Mouse (Mus musculus) liver, postnatal 0 days (tissue): ENCODE results near the gene Srsf5. TPM values are rescaled to one million over a fixed set of nuclear protein-coding genes. Genes with fewer than 3 reads are reported as not detected.

ENCODE experiments used
- ATAC-seq: fragments of 200-750 bp; cut with Nextera tagmentation; 2 replicates; pipeline ENCODE4 v1.8.0; 2017; ENCODE audit warnings: mild to moderate bottlenecking, moderate library complexity
- DNase-seq: peaks from one replicate; pipeline ENCODE4 v3.0.0-alpha.2; 2016
- H3K27ac ChIP-seq: fragments of 300-500 bp; sonication (generic); 2 replicates; pipeline ENCODE4 v1.5.1; 2014; ENCODE audit warnings: antibody characterized with exemption, moderate library complexity, mild to moderate bottlenecking, low read depth
- H3K27me3 ChIP-seq: fragments of 300-500 bp; sonication (generic); 2 replicates; pipeline ENCODE4 v1.6.1; 2014; ENCODE audit warnings: low read length, control low read depth, mixed read lengths; ENCODE audit not compliant: insufficient read depth
- H3K36me3 ChIP-seq: fragments of 300-500 bp; sonication (generic); replicated peaks from 2 replicates; pipeline ENCODE4 v1.6.1; 2014; ENCODE audit warnings: mild to moderate bottlenecking, control low read depth, low read length, moderate library complexity, mixed read lengths; ENCODE audit not compliant: insufficient read depth
- H3K4me1 ChIP-seq: fragments of 300-500 bp; sonication (generic); 2 replicates; pipeline ENCODE4 v1.6.1; 2014; ENCODE audit warnings: antibody characterized with exemption, mild to moderate bottlenecking, control low read depth; ENCODE audit not compliant: insufficient read depth
- H3K4me2 ChIP-seq: fragments of 300-500 bp; sonication (generic); 2 replicates; pipeline ENCODE4 v1.6.1; 2014; ENCODE audit warnings: low read depth, mild to moderate bottlenecking, low read length, moderate library complexity, mixed read lengths
- H3K4me3 ChIP-seq: fragments of 300-500 bp; sonication (generic); 2 replicates; pipeline ENCODE4 v1.5.1; 2014; ENCODE audit warnings: low read depth, low read length
- H3K9ac ChIP-seq: fragments of 300-500 bp; sonication (generic); replicated peaks from 2 replicates; pipeline ENCODE4 v1.6.1; 2014; ENCODE audit warnings: mild to moderate bottlenecking, moderate library complexity
- H3K9me3 ChIP-seq: fragments of 300-500 bp; sonication (generic); 2 replicates; pipeline ENCODE4 v1.6.1; 2016; ENCODE audit warnings: mild to moderate bottlenecking, control low read depth, low read length, mixed read lengths
- CTCF ChIP-seq: sonication (generic); IDR thresholded peaks from 2 replicates; pipeline ENCODE4 v1.5.1; 2016; ENCODE audit warnings: antibody characterized with exemption, low read depth
- EP300 ChIP-seq: IDR thresholded peaks from 2 replicates; pipeline ENCODE4 v1.6.1; 2016; ENCODE audit warnings: antibody characterized with exemption, low read depth, mild to moderate bottlenecking
- WGBS: fragments of 180-500 bp; shearing (Covaris S2); extraction: QIAGEN DNeasy Blood & Tissue Kit; methylation state at CpG from one replicate; pipeline ENCODE4 v1.1.7; 2014; ENCODE audit not compliant: insufficient replicate concordance; 5-methylcytosine and 5-hydroxymethylcytosine counted together
- polyA plus RNA-seq: library from polyadenylated mRNA; unstranded; fragments of >200 nt; fragmentation: Nextera tagmentation; extraction: Ambion mirVana; gene quantifications from 2 replicates; pipeline ENCODE4 v1.2.1, GENCODE M21; 2015

Srsf5 gene
- polyA plus RNA-seq, 1 experiment from 2014 or later: 270 TPM

GRCm38 (mm10) chr12:80951640-80952219, 6.4 kb downstream of the Srsf5 start:
- 86% methylated on average over 3 of the region's 3 CpGs for WGBS
- no peak for TF ChIP-seq CTCF
- TF ChIP-seq EP300: no peak
- Histone ChIP-seq H3K4me3 (no peak overlapping the region), H3K27me3 (no peaks in the 10 kb centered on the region), H3K9me3 (no peaks in the 10 kb centered on the region), H3K9ac (no peak overlapping the region), H3K4me2 (no peak overlapping the region), H3K27ac (no peak overlapping the region), H3K36me3 (peaks cover 87% of the 10 kb centered on the region), H3K4me1 (peaks cover 7% of the 10 kb centered on the region)
- DNase-seq (no peak), ATAC-seq (peak; percentile 26)

DNA sequence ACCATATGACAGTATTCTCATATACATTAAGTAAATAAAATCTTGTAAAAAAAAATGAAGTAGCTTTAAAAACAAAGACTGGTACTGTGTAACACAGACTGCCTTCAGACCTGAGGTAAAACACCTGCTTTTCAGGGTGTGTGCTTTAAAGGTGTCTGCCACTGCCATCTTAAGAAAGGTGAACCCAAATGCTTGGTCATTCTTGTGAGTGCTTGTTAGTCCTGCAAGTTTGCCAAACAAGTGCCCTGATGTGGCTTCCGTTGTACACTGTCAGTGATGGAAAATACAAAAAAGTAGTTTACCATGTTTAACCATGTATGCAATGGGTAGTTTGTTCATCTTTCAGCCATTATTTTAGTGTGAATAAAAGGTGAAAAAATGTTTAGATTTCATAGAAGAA, 7.2 kb downstream of the Srsf5 start:
- no peaks in the 10 kb centered on the region for H3K27me3 ChIP-seq
- DNase-seq (no peak), ATAC-seq (peak; percentile 4; the same call in 1 of the 2 replicates)
- H3K4me1 ChIP-seq: peaks cover 3% of the 10 kb centered on the region
- no peaks in the 10 kb centered on the region for H3K9me3 ChIP-seq
- no peak for TF ChIP-seq EP300
- no peak for TF ChIP-seq CTCF
- no peak overlapping the region for H3K9ac ChIP-seq
- H3K36me3 ChIP-seq: peaks cover 87% of the 10 kb centered on the region
- 97% methylated on average over 1 of the region's 1 CpGs for whole genome bisulfite sequencing
- no peak overlapping the region for H3K4me2 ChIP-seq
- no peak overlapping the region for H3K4me3 ChIP-seq
- no peak overlapping the region for H3K27ac ChIP-seq

- peaks cover 90% of the 10 kb centered on the region for H3K36me3 ChIP-seq
- ATAC-seq: no peak
These were observed 10.7 kb downstream of the Srsf5 start for GRCm38 (mm10) chr12:80956039-80956438.

GRCm38 (mm10) chr12:80957961-80958360, 12.7 kb downstream of the Srsf5 start:
- Histone ChIP-seq H3K36me3 (peaks cover 71% of the 10 kb centered on the region), H3K4me2 (no peak overlapping the region), H3K4me1 (no peaks in the 10 kb centered on the region; the same call in 1 of the 2 replicates), H3K9me3 (no peaks in the 10 kb centered on the region), H3K4me3 (no peak overlapping the region), H3K27ac (no peak overlapping the region), H3K9ac (no peak overlapping the region), H3K27me3 (no peaks in the 10 kb centered on the region)
- 83% methylated on average over 4 of the region's 4 CpGs for WGBS
- TF ChIP-seq CTCF (no peak), EP300 (no peak)
- DNase-seq (peak; percentile 10), ATAC-seq (no peak)

More at GRCm38 (mm10) chr12:80956039-80956438, 10.7 kb downstream of the Srsf5 start:
- Histone ChIP-seq H3K4me3 (no peak overlapping the region), H3K9ac (no peak overlapping the region), H3K27me3 (no peaks in the 10 kb centered on the region), H3K9me3 (no peaks in the 10 kb centered on the region), H3K27ac (no peak overlapping the region), H3K4me2 (no peak overlapping the region), H3K4me1 (no peaks in the 10 kb centered on the region; the same call in 1 of the 2 replicates)
- DNase-seq: peak; percentile 11
- WGBS: 82% methylated on average over 3 of the region's 3 CpGs
- TF ChIP-seq CTCF: no peak
- no peak for TF ChIP-seq EP300

GRCm38 (mm10) chr12:80962566-80962965, 17.3 kb downstream of the Srsf5 start:
- WGBS: 50% methylated on average over 4 of the region's 4 CpGs
- TF ChIP-seq EP300 (no peak), CTCF (no peak)

GRCm38 (mm10) chr12:80966059-80966838, 20.9 kb downstream of the Srsf5 start:
- 63% methylated on average over 11 of the region's 11 CpGs for WGBS
- H3K27me3 ChIP-seq: no peaks in the 10 kb centered on the region
- peak overlapping the region; percentile 51 for H3K4me3 ChIP-seq
- peak overlapping the region; percentile 65 for H3K4me2 ChIP-seq
- H3K27ac ChIP-seq: peak overlapping the region; percentile 82
- no peaks in the 10 kb centered on the region for H3K4me1 ChIP-seq
- TF ChIP-seq CTCF: no peak
- peak; percentile 61 for ATAC-seq
- peak overlapping the region; percentile 62 for H3K9ac ChIP-seq
- no peaks in the 10 kb centered on the region for H3K9me3 ChIP-seq
- no peaks in the 10 kb centered on the region for H3K36me3 ChIP-seq
- no peak for DNase-seq

More at GRCm38 (mm10) chr12:80962566-80962965, 17.3 kb downstream of the Srsf5 start:
- H3K9ac ChIP-seq: no peak overlapping the region
- peaks cover 28% of the 10 kb centered on the region for H3K36me3 ChIP-seq
- no peak overlapping the region for H3K4me3 ChIP-seq
- H3K4me2 ChIP-seq: peak overlapping the region; percentile 65
- no peak for DNase-seq
- H3K4me1 ChIP-seq: no peaks in the 10 kb centered on the region; the same call in 1 of the 2 replicates
- H3K9me3 ChIP-seq: no peaks in the 10 kb centered on the region
- H3K27ac ChIP-seq: no peak overlapping the region
- H3K27me3 ChIP-seq: no peaks in the 10 kb centered on the region
- ATAC-seq: peak; percentile 26; the same call in 1 of the 2 replicates
